Mouse (Mus musculus) thymus, adult 2 months (tissue): ENCODE data around the gene Prkacb.

Experiments
- CTCF ChIP-seq: fragments of 200-500 bp; IDR thresholded peaks from 2 replicates; pipeline ENCODE4 v1.5.1; 2012; ENCODE audit warnings: mild to moderate bottlenecking, control low read depth, low read length, moderate library complexity, borderline replicate concordance; ENCODE audit not compliant: control insufficient read depth, poor library complexity, insufficient read depth; ENCODE audit errors: extremely low read depth
- POLR2A ChIP-seq: fragments of 200-500 bp; IDR thresholded peaks from 2 replicates; pipeline ENCODE4 v1.6.1; 2012; ENCODE audit warnings: mild to moderate bottlenecking, low read length, control low read depth, moderate library complexity; ENCODE audit not compliant: control insufficient read depth, poor library complexity, insufficient read depth; ENCODE audit errors: extremely low read depth

GRCm38 (mm10) chr3:146700051-146700450, 112.7 kb downstream of the Prkacb start:
- no peak for TF ChIP-seq CTCF
- no peak for TF ChIP-seq POLR2A
